Mouse (Mus musculus) embryonic facial prominence, embryonic 10.5 days (tissue): ENCODE data around the gene Dusp15. TPM values are rescaled to one million over a fixed set of nuclear protein-coding genes. Genes with fewer than 3 reads are reported as not detected.

Experiments
- DNase-seq: peaks from one replicate; pipeline ENCODE4 v3.0.0-alpha.2; 2017; ENCODE audit warnings: low spot score
- H3K27ac ChIP-seq: fragments of 300-500 bp; sonication (generic); replicated peaks from 2 replicates; pipeline ENCODE4 v1.5.1; 2016; ENCODE audit warnings: mild to moderate bottlenecking
- H3K27me3 ChIP-seq: fragments of 300-500 bp; sonication (generic); replicated peaks from 2 replicates; pipeline ENCODE4 v1.6.1; 2016; ENCODE audit warnings: low read depth, mild to moderate bottlenecking; ENCODE audit not compliant: poor library complexity, severe bottlenecking
- H3K36me3 ChIP-seq: fragments of 300-500 bp; sonication (generic); replicated peaks from 2 replicates; pipeline ENCODE4 v1.6.1; 2016; ENCODE audit warnings: mild to moderate bottlenecking, moderate library complexity
- H3K4me1 ChIP-seq: fragments of 300-500 bp; sonication (generic); 2 replicates; pipeline ENCODE4 v1.6.1; 2016
- H3K4me3 ChIP-seq: fragments of 300-500 bp; sonication (generic); 2 replicates; pipeline ENCODE4 v1.5.1; 2016; ENCODE audit warnings: mild to moderate bottlenecking, moderate library complexity
- H3K9me3 ChIP-seq: fragments of 300-500 bp; sonication (generic); 2 replicates; pipeline ENCODE4 v1.6.1; 2016; ENCODE audit warnings: mild to moderate bottlenecking
- WGBS: fragments of 180-500 bp; shearing (Covaris S2); methylation state at CpG from one replicate; pipeline ENCODE4 v1.1.7; 2016; 5-methylcytosine and 5-hydroxymethylcytosine counted together
- polyA plus RNA-seq: library from polyadenylated mRNA; unstranded; fragments of >200 nt; fragmentation: Nextera tagmentation; extraction: Ambion mirVana; gene quantifications from 2 replicates; pipeline ENCODE4 v1.2.1, GENCODE M21; 2016

Gene Dusp15
- polyA plus RNA-seq, 1 experiment from 2014 or later: 0.95 TPM

DNA sequence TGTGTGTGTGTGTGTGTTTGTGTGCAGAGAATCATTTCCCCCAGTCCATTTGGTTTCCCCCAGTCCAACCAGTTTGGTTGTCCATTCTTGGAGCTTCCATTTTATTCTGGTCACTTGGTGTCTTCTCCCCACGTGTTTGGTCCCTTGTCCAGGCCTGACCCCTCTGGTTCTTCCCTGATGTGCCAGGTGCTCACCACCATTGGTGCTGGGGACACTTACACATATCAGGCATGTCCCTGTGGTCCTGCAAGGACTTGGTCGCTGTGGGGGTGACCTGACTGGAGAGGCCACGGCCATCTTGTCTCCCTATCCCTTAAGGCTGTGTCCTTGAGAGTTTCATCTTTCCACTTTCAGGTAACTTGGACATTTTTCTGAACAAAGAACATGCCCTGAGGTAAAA is 54.6 kb downstream of the Dusp15 start:
- no peaks in the 10 kb centered on the region for H3K9me3 ChIP-seq
- H3K4me3 ChIP-seq: no peak overlapping the region
- 89% methylated on average over 3 of the region's 3 CpGs for WGBS
- peaks cover 72% of the 10 kb centered on the region for H3K36me3 ChIP-seq
- no peaks in the 10 kb centered on the region for H3K27me3 ChIP-seq
- DNase-seq: no peak
- no peak overlapping the region for H3K27ac ChIP-seq
- peaks cover 13% of the 10 kb centered on the region for H3K4me1 ChIP-seq

DNA sequence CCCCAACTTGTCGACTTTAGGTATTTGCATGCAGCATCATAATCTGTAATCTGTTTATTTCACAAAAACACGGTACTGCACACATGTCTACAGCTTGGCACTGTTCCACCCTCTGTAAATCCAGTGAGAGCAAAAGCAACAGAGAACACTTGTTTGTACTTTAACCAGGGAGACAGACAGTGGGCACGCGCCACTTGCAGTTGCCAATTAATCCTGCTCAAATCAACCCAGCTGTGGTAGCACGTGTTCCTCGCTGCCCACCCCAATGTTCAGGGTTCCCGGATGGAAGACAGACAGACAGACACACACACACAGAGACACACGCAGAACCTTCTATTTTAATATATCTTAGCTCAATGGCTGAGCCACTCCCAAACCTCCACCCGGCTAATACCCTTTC is 55.7 kb downstream of the Dusp15 start:
- Histone ChIP-seq H3K36me3 (peaks cover 83% of the 10 kb centered on the region), H3K27ac (no peak overlapping the region), H3K4me1 (peaks cover 5% of the 10 kb centered on the region; the same call in 1 of the 2 replicates), H3K9me3 (no peaks in the 10 kb centered on the region), H3K27me3 (no peaks in the 10 kb centered on the region), H3K4me3 (no peak overlapping the region)
- DNase-seq: no peak
- 92% methylated on average over 9 of the region's 9 CpGs for WGBS

Other genes with a start within 250 kb of the Dusp15 start
- gene Id1, start 215.4 kb downstream of the Dusp15 start, polyA plus RNA-seq: 161 and 182 TPM in 2 replicates
- 9.9 and 10.1 TPM in 2 replicates for gene Cox4i2, start 197.5 kb downstream of the Dusp15 start, polyA plus RNA-seq
- gene Bcl2l1, start 120.0 kb downstream of the Dusp15 start, polyA plus RNA-seq: 102 and 106 TPM in 2 replicates
- gene Tpx2, start 103.7 kb downstream of the Dusp15 start, polyA plus RNA-seq: 144 and 151 TPM in 2 replicates
- 0.05 TPM in 1 of 2 replicates, not detected in the other for gene Mylk2, start 40.3 kb downstream of the Dusp15 start, polyA plus RNA-seq
- 0.45 and 0.72 TPM in 2 replicates for gene Foxs1, start 18.5 kb downstream of the Dusp15 start, polyA plus RNA-seq
- 1.3 and 1.8 TPM in 2 replicates for gene Ttll9, start 10.8 kb upstream of the Dusp15 start, polyA plus RNA-seq
- gene Pdrg1, start 63.7 kb upstream of the Dusp15 start, polyA plus RNA-seq: 92.1 and 92.2 TPM in 2 replicates
- gene Xkr7, start 80.2 kb upstream of the Dusp15 start, polyA plus RNA-seq: 0.36 and 0.38 TPM in 2 replicates
- gene Ccm2l, start 114.3 kb upstream of the Dusp15 start, polyA plus RNA-seq: 1.2 TPM in 2 replicates
- 1.3 and 1.4 TPM in 2 replicates for gene Hck, start 156.8 kb upstream of the Dusp15 start, polyA plus RNA-seq
- 68.2 and 73.0 TPM in 2 replicates for gene Tm9sf4, start 209.6 kb upstream of the Dusp15 start, polyA plus RNA-seq